Mouse (Mus musculus): ENCODE measurements around the gene Slc35d3.

The Slc35d3 gene

GRCm38 (mm10) chr10:19850998-19851691, at the start of gene Slc35d3:
TSS of gene Slc35d3 (minus strand) at chr10:19851459.
- no peak for DNase-seq (ENCODE audit: low spot score)

GRCm38 (mm10) chr10:19900191-19900590, 48.9 kb upstream of the Slc35d3 start:
- DNase-seq (ENCODE audit: low spot score), result no peak

- peak; percentile 53 for DNase-seq (ENCODE audit: low spot score)
Measured at GRCm38 (mm10) chr10:19893976-19894375, 42.7 kb upstream of the Slc35d3 start.

DNA sequence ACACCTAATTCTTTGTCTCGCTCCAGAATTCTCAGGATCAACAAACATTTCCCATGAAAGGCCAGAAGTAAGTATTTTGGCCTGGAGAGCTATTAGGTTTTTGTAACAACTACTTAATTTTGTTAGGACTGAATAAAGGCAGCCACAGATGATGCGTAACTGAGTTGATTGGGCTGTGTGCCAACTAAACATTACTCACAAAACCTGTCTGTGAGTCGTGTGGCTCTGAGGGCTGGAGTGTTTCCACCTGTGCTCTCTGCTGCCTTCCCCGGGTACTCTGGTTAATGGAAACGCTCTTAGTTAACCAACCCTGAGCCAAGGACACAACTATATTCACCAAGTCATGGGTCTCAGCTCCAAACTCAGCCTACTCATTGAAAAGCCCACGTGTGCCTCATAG, 41.9 kb upstream of the Slc35d3 start:
- DNase-seq (ENCODE audit: low spot score), result no peak

GRCm38 (mm10) chr10:19891686-19892085, 40.4 kb upstream of the Slc35d3 start:
- DNase-seq (ENCODE audit: low spot score), result no peak

- no peak for DNase-seq (ENCODE audit: low spot score)
Measured at GRCm38 (mm10) chr10:19889908-19890307, 38.6 kb upstream of the Slc35d3 start.

GRCm38 (mm10) chr10:19886249-19886648, 35.0 kb upstream of the Slc35d3 start:
- no peak for DNase-seq (ENCODE audit: low spot score)

DNA sequence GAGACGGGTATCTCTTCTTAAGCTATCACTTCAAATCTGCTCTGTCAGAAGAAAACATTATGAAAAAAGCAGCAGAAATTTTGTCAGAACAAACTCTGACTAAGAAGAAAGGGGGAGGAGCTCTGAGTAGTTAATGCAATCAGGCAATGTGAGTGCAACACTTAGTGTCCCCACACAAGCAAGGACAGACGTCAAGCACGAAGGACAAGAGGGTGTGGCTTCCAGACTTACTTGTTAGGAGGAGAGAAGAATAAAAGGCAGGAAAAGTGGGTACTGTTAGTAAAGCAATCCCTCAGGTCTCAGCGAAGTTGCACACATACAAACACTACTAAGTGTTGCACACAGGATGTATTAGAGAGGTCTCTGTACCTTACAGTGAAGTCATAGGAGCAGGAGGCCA, 33.1 kb upstream of the Slc35d3 start:
- no peak for DNase-seq (ENCODE audit: low spot score)

DNA sequence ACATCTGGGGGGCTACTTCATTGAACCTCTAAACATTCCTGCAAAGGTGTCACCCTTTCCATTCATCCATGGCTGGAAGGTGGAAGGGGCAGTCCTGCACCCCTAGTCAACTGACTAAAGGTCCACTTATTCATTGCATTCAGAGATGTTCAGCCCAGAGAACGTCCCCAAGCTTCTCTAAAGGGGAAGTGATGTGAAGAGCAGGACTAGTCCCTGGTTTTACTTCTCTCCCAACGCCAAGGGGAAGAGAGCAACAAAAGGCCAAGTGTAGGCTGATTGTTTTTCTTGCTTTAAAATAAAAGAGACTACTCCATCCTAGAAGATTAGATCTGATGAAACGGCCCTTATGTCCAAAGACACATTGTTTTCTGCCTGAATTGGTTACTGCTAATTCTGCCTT, 29.2 kb upstream of the Slc35d3 start:
- no peak for DNase-seq (ENCODE audit: low spot score)

DNA sequence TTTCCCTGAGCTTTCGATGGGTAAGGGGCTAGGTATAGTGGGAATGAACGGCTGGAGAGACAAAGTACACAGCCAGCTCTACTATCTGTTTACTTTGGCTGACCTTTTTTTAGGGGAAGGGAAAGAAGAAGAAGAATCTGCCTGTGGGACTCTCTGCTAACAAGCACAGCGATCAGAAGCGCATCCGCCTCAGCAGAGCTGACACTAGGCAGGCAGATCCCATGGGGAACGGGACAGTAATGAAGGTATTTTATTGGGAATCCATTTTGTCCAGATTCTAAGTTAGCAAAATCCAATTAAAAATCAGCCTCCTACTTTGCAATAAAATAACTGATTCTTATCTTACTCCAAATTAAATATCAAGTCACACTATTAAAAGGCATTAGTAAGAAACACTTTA, 27.9 kb upstream of the Slc35d3 start:
- DNase-seq (ENCODE audit: low spot score), result no peak

DNA sequence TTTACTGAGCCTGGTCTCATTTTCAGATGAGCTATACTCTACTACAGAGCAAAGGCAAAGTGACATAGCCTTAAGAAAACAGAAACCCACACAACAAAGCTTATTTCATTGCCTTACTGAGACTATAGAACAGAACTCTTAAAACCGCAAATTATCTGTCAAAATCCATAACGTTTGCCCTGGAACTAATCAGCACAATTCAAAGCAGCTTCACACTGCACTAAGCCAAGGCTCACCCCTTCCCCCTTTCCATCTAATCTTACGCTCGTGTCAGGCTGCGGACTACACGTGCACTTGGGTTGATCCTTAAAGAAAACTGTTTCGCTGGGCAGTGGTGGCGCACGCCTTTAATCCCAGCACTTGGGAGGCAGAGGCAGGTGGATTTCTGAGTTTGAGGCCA, 26.4 kb upstream of the Slc35d3 start:
- DNase-seq (ENCODE audit: low spot score), result no peak

GRCm38 (mm10) chr10:19877257-19877656, 26.0 kb upstream of the Slc35d3 start:
- DNase-seq (ENCODE audit: low spot score), result no peak

DNA sequence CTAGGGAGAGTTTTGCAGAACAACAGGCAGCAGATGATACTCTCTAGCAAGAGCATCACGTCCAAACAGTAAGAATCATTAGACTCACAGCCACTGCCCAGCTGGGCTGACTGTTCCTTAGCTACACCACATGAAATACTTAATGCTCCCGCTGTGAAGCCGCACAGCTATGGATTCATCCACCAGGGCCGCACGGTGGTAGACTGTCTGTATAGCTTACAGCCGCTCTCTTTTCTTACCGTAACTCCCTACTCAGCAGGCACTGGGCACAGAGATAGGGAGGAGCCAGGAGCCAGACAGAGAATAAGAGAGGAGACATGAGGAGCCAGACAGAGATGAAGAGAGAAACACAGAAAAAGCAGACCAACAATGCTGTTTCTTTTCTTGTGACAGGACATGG, 25.4 kb upstream of the Slc35d3 start:
- no peak for DNase-seq (ENCODE audit: low spot score)

- DNase-seq (ENCODE audit: low spot score), result no peak
Measured at GRCm38 (mm10) chr10:19875346-19875745, 24.1 kb upstream of the Slc35d3 start.

- no peak for DNase-seq (ENCODE audit: low spot score)
Measured at GRCm38 (mm10) chr10:19855597-19856306, 4.5 kb upstream of the Slc35d3 start.

DNA sequence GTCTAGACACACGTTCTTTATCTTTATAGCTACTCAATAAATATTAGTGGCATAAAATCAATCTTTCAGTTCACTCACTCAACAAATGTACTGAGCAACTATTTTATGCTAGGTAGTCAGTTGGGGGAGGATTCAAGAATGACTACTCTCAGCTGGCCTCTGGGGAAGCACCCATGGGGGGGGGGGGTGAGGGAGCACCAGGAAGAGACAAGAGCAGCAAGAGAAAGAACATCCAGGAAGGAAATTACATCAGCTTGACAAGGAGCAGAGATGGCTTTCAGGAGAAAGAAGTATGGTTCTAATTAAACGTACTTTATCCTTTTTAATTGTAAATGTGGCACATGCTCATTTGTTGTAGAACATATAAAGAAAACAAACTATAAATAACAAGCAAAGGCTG, 2.4 kb upstream of the Slc35d3 start:
- DNase-seq (ENCODE audit: low spot score), result no peak

DNA sequence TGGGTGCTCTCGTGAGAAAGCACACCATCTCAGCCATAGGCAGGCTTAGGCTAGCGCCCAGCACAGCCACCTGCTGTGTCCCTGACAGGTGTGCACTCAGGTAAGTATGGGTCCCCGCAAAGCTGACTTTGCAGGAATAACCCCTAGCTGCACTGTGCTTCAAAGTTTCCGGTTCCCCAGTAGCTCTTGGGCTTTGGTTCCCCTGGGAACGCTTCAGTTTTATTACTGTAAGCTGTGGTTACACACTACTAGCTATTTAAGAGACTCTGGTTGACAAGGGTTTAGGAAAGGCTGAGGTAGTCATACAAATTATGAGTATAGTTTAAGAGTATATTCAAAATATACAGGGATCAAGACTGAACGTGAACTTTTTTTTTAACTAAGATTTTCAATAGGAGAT, 1.5 kb upstream of the Slc35d3 start:
- DNase-seq (ENCODE audit: low spot score), result no peak

GRCm38 (mm10) chr10:19850544-19850997, 688 bp downstream of the Slc35d3 start:
- DNase-seq (ENCODE audit: low spot score), result no peak

- DNase-seq (ENCODE audit: low spot score), result no peak
Measured at GRCm38 (mm10) chr10:19849771-19850365, 1.4 kb downstream of the Slc35d3 start.

- DNase-seq (ENCODE audit: low spot score), result no peak
Measured at GRCm38 (mm10) chr10:19848928-19849770, 2.1 kb downstream of the Slc35d3 start.

DNA sequence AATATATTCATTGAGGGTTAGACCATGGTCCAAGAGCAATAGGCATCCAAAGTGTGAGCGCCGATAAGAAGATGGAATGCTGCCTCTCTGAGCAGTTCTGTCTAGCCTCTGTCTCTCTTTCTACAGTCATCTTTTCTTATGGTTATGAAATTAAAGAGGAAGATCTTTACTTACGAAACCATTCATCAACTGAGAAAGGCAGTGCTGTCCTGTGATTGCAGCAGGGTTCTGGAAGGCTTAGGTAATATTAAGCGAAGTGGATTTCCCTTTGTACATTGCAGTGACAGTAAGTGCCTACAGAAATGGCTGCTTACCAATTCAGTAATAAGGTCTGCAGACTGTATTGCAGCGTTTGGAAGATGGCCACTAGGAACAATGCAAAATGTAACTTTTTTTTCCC, 11.4 kb downstream of the Slc35d3 start:
- DNase-seq (ENCODE audit: low spot score), result no peak
